14 mouse cellular contexts compared by ENCODE assay signal in the genomic region with DNA sequence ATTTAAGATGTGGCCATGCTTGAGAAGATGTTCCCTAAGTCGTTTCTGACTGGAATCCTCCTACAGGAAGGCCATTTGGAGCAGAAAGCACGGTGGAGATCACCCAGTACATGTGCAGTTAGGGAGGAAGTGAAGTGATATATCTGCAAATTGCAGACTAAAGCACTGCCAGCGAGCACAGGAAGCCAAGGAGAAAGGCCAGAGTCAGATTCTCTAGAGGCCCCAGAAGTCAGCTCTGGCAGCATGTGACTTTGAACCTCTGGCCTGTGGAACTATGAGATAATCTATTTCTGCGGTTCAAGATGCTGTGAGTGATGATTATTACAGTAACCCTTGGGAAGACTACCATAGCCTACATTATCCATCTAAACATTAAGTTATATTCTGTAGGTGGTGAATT.
DNase-seq lines count a peak whose midpoint lies in the region; ATAC-seq and TF ChIP-seq lines count a peak whose summit lies in the region.
"Had no signal": no experiment of that assay in that cellular context is flagged by ENCODE, and none has a peak within 500 bp of the region (broad histone marks: within the 10 kb centered on the region; RNA-seq: fewer than 3 reads in every experiment).

No protein-coding gene starts in this region.

- no peak for TF ChIP-seq CTCF in kidney, adult 2 months (conservative IDR thresholded peaks at IDR 0.05; ENCODE audit: insufficient read depth, insufficient read length, low read depth, low read length)

- peak; percentile 29 for DNase-seq in kidney, adult 2 months
- no peak for DNase-seq in kidney, postnatal 36 days
- DNase-seq in 416B (ENCODE audit: low read depth) = peak; percentile 88
- DNase-seq in induced T-regulatory cell, adult 2 months (ENCODE audit: low read depth) = peak; percentile 33
- DNase-seq in spleen, adult 12 weeks (ENCODE audit: low spot score) = no peak
- no peak for DNase-seq in right cerebral cortex, adult 2 months (ENCODE audit: low spot score in 2 of 2)
- DNase-seq: adrenal gland, postnatal 36 days; cerebellum, adult 11 months; liver, embryonic 13.5 days; thymus, postnatal 36 days had no signal

- no peak for TF ChIP-seq POLR2A in kidney, adult 2 months (IDR thresholded peaks at IDR 0.05; ENCODE audit: low read depth, low read length)

- no peak overlapping the region for H3K4me2 ChIP-seq in midbrain, embryonic 15.5 days
- H3K4me2 ChIP-seq: liver, embryonic 13.5 days; midbrain, embryonic 11.5 days had no signal

- no peaks in the 10 kb centered on the region for H3K9me3 ChIP-seq in midbrain, embryonic 15.5 days
- H3K9me3 ChIP-seq: liver, embryonic 13.5 days had no signal

- peak; percentile 69 for ATAC-seq in activated CD4-positive, CD25-positive, alpha-beta regulatory T cell, adult 4 months
- ATAC-seq in midbrain, embryonic 15.5 days (replicated peaks) = no peak
- ATAC-seq: intestine, postnatal 0 days had no signal

- H3K36me3 ChIP-seq in kidney, adult 2 months (ENCODE audit: control insufficient read depth, insufficient read depth, low read length) = no peaks in the 10 kb centered on the region
- H3K36me3 ChIP-seq in midbrain, embryonic 15.5 days (replicated peaks) = no peaks in the 10 kb centered on the region
- H3K36me3 ChIP-seq: liver, embryonic 13.5 days had no signal

- H3K4me3 ChIP-seq in kidney, adult 2 months (ENCODE audit: insufficient read depth, low read depth, low read length) = no peak overlapping the region
- no peak overlapping the region for H3K4me3 ChIP-seq in midbrain, embryonic 15.5 days
- H3K4me3 ChIP-seq: liver, embryonic 13.5 days had no signal

- H3K27me3 ChIP-seq in kidney, adult 2 months (replicated peaks; ENCODE audit: control insufficient read depth, insufficient read depth, low read length) = no peaks in the 10 kb centered on the region
- no peaks in the 10 kb centered on the region for H3K27me3 ChIP-seq in midbrain, embryonic 15.5 days (replicated peaks)
- H3K27me3 ChIP-seq: liver, embryonic 13.5 days had no signal

- WGBS in kidney, adult 2 months = 37% methylated on average over 4 of the region's 4 CpGs
- WGBS in midbrain, embryonic 15.5 days = 81% methylated on average over 4 of the region's 4 CpGs

- H3K4me1 ChIP-seq in kidney, adult 2 months (ENCODE audit: control insufficient read depth, insufficient read depth, low read length) = no peaks in the 10 kb centered on the region
- no peaks in the 10 kb centered on the region for H3K4me1 ChIP-seq in midbrain, embryonic 15.5 days
- H3K4me1 ChIP-seq: liver, embryonic 13.5 days had no signal

- H3K27ac ChIP-seq in kidney, adult 2 months (ENCODE audit: insufficient read depth, low read depth, low read length) = no peak overlapping the region
- no peak overlapping the region for H3K27ac ChIP-seq in midbrain, embryonic 15.5 days
- H3K27ac ChIP-seq: liver, embryonic 13.5 days had no signal

- no peak overlapping the region for H3K9ac ChIP-seq in midbrain, embryonic 15.5 days
- H3K9ac ChIP-seq: liver, embryonic 13.5 days had no signal

Comparison
In these comparisons a context has a peak if more than half of its experiments do, and no peak if none do; other contexts are left out.
1. DNase-seq: peak in kidney, adult 2 months (single experiment), 416B (single experiment) and induced T-regulatory cell, adult 2 months (single experiment); none in kidney, postnatal 36 days (0 of 2), spleen, adult 12 weeks (single experiment) and right cerebral cortex, adult 2 months (0 of 2).